Mouse (Mus musculus) skeletal muscle tissue, adult 2 months (tissue): ENCODE measurements at regions not wholly inside any gene's neighbourhood (a gene's known extent, or its start where the extent isn't known, plus 50 kb on each side); places are given as distances from the start of the nearest gene placed in this dataset.

Source experiments
- DNase-seq: peaks from one replicate; pipeline ENCODE4 v3.0.0-alpha.2; 2012; ENCODE audit warnings: low read depth, low spot score

DNA sequence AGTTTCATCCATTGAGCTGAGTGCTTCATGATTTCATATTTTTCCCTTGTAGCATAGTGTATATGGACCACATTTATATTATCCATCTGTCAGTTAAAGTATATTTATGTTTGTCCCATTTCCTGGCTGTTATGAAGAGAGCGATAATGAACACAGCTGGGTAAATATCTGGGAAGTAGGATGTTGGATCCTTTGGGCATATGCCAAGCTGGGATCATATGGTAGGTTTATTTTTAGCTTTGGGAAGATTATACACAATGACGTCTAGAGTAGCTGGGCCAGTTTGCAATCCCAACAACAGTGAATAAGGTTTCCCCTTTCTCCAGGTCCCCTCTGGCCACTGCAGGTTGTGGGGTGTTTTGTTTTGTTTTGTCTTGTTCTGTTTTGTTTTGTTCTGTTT, 164.5 kb downstream of the Gm765 start:
- no peak for DNase-seq

DNA sequence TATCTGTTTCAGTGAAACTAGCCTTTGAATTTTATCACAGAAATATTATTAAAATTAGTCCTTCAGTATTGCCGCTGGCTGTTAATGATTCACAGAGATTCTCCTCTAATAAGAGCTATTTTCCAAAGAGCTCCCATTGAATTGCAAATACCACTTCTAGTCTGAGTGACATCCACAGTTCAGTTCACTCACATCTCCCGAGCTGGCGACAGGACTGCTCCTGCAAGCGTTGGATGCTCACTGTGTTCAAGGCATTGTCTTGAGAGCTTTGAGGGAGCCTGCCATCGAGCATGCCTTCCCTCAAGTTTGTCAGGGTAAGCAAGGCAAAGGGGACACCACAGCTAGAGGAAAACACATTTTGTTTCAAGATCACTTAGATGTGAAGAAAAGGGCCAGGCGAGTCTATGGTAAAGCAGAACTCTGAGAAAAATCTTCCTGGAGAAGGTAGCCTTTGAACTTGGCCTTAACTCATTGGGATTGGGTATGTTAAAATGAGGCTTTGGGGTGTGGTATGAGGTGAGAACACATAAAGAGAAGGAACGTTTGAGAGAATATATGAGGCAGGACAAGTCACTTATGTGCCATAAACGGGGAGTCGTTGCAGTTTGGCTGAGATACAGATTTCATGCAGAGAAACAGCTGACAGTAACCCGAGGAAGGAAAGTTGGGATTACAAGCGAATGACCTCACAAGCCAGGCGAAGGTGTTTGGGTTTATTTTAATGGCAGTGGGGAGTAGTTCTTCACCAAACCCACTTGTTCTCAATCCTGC, 193.3 kb downstream of the Gm765 start:
- DNase-seq: no peak

DNA sequence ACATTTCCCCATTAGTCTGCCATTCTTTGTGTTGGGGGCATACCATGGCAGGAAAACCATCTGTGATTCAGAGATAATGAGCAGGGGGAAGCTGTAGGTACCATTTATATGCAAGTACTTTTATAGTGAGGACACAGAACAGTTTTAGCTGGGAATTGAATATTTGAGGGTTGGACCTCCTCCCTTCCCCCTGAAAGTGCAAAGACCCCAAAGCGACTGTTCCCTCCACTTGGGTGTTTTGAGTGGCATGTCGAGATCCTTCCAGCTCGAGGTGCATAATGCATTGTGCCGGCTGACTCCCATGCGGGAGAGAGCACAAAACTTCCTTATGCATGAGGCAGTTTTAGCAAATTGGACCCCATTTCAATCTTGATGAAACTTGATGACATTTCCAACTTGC, 194.7 kb downstream of the Gm765 start:
- no peak for DNase-seq

DNA sequence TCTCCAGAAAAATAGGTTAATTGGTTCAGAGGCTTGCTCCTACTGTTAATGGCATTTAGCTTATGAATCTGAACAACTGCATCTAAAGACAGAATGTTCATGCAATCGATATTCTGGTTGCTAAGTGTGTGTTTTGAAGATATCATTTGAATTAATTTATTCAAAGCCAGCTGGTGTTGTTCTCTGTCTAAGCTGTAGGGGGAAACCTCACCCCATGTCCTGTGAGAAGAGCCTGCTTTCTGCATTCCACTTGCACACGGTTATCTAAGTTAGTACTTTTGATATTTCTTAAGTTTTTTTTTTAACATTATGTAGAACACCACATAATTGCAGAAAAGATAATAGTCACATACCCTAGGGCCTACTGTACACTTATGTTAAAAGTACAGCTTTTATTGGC, 209.6 kb downstream of the Gm765 start:
- peak; percentile 2 for DNase-seq

DNA sequence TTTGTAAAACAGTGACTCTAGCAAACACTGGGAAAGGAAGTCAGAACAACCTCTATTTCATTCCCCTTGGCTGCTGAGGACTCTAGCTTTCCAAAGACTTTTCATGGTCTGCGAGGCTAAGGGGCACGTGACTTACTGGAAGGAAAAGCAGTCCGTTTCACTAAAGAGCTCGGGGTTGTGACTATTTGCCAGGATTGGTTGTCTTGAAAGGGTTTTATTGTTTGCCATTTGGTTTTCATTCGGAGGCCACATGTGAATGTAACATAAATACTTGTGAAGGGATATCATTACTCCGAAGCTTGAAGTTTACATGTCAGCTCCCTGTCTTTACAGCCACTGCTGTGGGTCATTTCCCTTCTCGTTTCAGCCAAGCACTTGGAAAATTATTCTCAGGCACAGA, 217.1 kb downstream of the Gm765 start:
- DNase-seq: no peak

DNA sequence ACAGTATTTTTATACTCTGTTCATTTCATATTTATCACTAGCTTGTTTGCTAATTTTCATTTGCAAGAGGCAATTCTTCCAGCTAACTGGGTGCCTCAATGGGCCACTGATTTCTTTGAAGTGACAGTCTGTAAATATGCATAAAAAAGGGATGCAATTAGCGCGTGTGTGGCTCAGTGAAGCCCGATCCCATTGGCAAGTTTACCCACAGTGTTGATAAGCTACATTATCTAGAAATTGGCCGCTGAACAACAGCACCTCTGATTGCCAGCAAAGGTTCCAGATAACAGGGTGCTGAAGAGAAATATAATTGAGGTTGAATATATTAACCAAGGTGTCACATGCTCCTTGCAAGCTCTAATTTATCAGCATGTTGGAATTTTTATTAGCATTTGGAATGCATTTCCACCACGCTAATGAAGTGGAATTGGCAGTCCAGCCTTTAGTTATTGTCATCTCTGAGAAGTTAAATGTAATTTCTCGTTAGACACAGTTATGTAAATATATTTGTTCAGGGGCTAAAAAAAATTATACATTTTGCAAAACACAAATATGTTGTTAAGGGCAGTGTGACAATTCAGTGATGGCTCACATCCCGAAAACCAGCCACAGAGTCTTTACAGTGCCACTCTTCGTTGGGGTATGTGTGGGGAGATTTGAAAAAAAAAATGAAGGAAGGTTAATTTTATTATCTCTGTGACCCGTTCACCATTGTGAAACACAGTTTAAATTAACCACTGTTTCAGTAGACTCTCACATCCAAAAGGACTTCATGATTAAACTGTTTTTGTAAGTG, 224.0 kb downstream of the Gm765 start:
- no peak for DNase-seq

DNA sequence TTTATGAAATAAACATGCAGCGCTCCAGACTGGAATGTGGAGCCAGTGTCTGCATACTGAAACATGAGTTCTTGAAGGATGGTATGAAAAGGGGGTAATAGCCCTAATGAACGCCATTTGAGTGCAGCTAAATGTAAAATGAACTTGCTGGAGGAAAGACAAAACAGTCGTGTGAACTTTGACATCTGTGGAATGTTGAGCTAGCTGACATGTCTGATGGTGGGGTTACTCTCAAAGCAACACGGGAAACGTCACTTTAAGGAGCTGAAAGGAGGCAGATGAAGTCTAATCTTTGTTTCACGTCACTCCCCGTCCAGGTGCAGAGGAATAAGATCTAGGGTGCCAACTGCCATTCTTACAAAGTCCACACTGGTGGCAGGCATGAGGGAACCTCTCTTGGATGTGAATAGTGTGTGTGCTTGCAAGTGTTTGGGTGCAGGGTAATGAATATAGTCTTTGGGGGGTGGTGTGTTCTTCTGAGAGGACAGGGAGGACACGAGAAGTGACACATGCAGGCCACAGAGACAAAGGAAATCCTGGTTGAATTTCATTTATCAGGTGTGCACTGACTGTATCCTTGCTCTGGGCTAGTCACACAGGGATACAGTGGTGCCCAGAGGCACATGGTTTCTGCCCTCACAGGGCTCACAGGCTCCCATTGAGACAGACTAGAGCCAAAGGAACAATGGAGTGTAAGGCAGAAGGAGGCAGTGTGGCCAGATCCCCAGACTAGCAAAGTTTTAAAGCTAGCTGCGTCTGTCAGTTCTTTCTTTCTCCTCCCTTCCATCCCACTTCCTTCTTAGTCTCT, 228.0 kb downstream of the Gm765 start:
- DNase-seq: no peak

DNA sequence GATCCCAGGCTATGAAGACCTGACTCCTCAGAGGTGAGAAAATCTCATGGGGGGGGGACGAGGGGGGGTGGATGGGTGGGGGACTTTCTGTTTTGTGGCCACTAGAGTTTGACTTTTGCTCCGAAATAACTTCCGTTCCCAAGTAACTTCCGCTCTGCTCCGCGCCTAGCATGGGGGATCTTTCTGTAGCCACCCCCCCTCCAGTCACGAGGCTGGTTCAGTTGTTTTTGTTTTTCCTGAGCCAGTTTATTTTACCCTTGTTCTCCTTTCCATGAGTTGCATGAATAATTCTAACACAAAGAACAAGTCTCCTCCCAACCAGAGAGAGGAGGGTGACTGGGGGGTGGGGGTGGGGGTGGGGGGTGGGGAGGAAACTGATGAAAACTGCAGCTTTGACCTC, 228.8 kb downstream of the Gm765 start:
- peak; percentile 14 for DNase-seq

DNA sequence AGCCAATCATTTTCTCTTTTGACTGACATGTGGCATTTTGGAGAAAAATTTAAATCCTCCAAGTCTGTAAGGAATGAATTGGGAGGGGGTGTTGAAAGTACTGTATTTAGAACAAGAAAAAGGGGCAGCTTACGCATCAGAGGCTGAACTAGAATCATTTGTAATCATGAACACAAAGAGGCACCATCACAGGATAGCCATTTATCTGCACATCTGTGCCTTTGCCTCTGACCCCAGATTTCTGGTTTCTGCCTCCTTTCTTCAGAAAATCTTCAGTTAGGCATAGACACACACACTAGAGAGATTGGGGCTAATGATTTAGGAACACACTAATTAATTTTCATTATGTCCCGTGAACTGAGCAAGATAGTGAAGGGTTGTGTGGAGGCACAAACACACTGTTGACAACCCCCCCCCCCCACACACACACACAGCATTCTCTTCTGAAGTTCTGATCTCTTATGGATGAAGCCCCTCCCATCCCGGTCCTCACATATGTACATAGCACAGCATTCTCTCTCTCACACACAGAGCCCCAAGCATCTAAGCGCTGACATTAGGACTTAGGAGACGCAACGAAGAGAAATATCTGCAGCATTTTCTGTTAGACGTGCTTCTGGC, 229.9 kb downstream of the Gm765 start:
- DNase-seq: no peak

DNA sequence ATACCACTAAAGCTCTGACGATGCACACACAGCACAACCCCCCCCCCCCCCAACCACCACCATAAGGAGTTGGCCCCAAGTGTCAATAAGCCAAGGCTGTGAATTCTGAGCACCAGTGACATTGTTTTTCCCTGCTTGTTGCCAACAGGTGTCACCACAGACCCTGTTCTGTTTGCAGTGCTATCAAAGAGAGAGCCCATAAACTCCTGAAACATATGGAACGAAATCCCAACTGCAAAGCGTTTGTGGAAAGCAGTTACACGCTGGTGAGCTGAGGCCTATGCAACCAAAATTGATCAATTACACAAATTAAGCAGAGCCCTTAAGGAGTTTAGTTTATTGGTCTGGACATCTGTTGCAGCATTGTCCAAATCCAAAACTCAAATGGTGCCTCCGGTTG, 235.4 kb downstream of the Gm765 start:
- DNase-seq: no peak

DNA sequence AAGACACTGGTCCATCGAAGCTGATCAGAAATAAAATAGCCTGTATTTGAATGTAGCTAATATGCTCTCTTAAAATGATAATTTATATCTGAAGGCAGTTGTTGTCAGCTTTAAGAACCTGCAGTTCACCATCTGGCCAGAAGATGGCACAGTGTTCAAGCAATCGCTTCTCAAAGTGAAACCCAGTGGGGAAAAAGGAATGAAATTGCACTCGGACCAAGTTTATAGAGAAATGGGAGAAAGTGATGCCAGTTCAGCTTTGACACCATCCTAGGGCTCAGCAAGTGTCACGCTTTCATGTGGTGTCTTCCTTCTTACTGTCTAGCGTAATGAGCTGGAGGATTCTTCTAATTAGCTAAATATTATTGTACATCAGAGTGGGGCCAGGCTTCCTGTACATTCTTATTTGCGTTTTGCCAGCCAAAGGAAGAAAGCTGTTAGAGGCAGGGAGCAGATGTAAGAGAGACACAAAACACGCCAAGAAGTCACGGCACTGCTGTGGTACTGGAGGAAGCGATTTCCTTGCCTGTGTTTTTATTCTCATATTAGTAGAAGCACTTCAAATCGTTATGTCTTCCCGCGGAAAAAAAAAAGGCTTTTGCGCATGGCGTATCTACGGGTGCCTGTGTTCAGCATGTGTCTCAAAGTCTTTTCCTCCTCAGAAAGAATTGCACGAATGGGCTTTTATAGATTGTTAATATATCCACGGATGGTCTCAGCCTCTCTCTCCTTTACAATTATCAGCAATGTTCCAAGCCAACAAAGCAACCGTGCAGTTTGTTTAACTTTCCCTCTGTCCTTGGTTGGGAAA, 237.1 kb downstream of the Gm765 start:
- DNase-seq: peak; percentile 47

DNA sequence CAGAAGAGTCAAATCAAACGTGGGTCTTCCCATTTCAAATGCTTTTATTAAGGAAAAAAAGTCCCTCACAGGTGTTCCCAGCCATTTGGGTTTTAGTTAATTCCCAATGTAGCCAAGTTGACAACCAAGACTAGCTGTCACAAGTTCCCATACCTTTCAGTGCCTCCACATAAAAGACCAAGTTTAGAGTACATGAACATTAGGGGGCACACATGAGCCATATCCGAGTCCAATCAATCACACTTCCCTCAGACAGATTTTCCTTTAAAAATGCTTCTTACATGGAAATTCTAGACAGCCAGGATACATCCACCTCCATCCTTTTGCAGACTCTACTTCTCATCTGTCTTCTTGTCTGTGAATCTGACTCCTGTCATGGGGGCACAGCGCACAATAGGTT, 238.1 kb downstream of the Gm765 start:
- no peak for DNase-seq

DNA sequence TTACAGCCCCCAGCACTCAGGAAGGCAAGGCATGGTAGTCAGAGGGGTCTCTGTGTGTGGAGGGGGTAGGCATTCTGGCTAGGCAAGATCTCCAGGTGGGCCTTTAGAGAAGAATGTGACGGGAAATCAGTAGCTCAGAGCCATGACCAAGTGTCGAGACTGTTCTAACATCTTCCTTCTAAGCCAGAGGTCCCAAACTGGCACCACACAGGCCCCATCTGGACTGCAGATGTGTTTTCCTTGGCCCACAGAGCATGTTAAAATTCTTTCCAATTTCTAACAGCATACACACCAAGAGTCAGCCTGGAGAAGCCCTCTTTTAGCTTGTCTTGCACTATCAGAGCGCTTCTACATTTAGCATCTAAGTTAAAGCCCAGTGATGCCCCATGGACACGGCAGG, 241.5 kb downstream of the Gm765 start:
- DNase-seq: peak; percentile 15

DNA sequence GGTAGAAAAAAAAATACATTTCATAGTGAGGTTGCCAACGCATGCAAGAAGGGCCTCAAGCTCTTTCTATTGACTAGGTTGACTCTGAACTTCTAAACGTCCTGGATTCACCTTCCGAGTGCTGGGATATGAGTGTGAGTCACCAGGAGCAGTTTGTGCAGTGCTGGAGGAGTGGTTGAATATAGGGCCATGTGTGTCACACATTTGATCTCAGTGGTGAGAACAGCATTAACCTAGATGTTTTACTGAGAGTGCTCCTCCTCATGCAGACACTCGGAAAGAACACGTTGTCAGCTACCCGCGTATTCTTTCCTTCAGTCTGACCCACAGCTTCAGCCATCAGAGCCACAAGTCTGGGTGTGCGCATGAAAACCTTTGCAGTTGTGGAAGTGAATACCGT, 243.4 kb downstream of the Gm765 start:
- no peak for DNase-seq

DNA sequence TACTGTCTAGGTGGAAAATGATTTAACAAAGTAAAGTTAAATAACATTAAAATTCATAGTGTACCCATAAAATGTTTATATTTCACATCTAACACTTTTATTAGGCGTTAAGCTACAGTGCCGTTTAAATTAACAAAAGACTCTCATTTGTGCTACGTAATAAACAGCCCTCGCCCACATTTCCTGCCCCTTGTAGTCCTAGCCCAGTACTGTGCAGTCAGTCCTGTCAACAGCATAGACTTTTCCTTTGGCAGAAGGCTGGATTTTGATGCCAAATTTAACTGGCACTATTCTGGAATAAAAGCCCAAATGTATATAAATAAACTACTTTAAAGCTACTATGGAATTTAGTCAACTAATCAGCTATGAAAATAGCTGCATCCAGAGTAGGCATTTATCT, 247.3 kb downstream of the Gm765 start:
- DNase-seq: no peak

DNA sequence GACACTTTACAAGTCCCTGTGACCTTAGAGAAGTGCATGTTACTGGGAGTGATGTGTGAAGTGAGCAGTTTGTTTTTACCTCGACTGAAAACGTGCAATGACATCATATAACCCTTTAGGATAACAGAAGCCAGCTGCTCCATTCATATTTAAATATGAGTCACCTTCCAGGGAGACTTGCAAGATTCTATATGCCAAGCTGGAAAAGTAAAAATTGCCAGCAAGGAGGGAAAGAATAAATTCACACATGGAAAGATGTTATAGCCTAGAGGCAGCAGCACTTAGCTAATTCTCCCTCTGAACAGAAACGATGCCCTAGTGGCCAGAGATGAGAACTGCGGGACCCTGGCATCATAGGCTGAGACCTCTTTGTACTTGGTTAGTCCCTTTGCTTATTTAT, 253.4 kb downstream of the Gm765 start:
- DNase-seq: no peak

DNA sequence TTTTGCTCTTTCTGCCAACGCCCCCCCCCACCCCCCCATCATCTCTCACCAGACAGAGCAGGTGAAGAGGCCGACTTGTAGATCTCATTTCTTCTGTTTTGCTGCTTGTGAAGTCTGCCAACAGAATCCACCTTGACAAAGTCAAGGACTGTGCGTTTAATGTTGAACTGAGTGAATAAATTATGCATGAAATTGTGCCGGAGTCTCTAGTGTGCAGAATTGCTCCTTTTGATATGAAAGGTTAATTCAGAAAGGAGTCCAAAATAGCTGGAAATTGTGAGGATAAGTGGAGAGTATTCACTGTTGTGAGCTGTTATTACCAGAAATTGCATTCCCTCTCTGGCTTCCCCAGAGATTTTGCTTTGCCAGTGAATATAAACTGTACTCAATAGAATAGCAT, 262.5 kb downstream of the Gm765 start:
- DNase-seq: no peak
